Mouse (Mus musculus) CH12F3 (cell line): ENCODE data around the gene Pex26.

Experiments used
- in situ Hi-C: fragments of 300-500 bp; cut with MboI; formaldehyde crosslinking; loops from 2 replicates; pipeline ENCODE4 v1.14.3; 2020; ENCODE audit warnings: low sequenced_read_pairs

Gene Pex26

GRCm38 (mm10) chr6:121226744-121227143 lies 43.3 kb downstream of the Pex26 start:
- in situ Hi-C loops = no loop called here

GRCm38 (mm10) chr6:121228421-121228820 lies 45.0 kb downstream of the Pex26 start:
- in situ Hi-C loops = no loop called here

- in situ Hi-C loops = no loop called here
Measured at GRCm38 (mm10) chr6:121232652-121233051, 49.2 kb downstream of the Pex26 start.

GRCm38 (mm10) chr6:121236386-121236785 lies 52.9 kb downstream of the Pex26 start:
- in situ Hi-C loops = no loop called here

GRCm38 (mm10) chr6:121238209-121238608 lies 54.7 kb downstream of the Pex26 start:
- in situ Hi-C loops = no loop called here

- in situ Hi-C loops = no loop called here
Measured at GRCm38 (mm10) chr6:121241780-121242179, 58.3 kb downstream of the Pex26 start.

- in situ Hi-C loops = no loop called here
Measured at GRCm38 (mm10) chr6:121243161-121243560, 59.7 kb downstream of the Pex26 start.

GRCm38 (mm10) chr6:121245127-121246036 lies 61.9 kb downstream of the Pex26 start, which contains the start of gene Usp18:
Usp18 (plus strand) TSS chr6:121245906.
- in situ Hi-C loops = no loop called here

GRCm38 (mm10) chr6:121246037-121246361 lies 62.5 kb downstream of the Pex26 start:
- in situ Hi-C loops = no loop called here
